8 mouse cellular contexts compared by ENCODE assay signal in the genomic region with DNA sequence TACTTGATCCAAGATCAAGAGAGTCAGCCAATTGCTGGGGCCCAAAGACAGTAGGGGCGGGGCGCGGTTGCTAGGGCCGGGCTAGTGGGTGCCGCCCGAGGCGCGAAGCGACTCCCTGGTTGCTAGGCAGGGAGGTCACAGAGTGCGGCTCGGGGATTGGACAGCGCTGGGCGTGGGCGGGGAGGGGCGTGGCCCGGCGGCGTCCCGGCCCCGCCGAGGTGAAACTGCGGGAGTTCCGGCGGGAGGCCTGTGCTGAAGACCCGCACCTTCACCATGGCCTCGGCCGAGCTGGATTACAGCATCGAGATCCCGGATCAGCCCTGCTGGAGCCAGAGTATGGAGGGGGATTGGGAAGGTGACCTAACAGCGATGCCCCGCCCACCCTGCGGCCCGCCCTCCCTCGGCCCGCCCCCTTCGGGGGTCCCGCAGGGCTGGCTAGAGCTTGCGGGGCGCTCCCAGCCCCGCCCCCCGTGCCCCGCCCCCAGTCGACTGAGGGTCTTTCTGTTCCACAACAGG. TPM values are rescaled to one million over a fixed set of nuclear protein-coding genes. Genes with fewer than 3 reads are reported as not detected.
DNase-seq lines count a peak whose midpoint lies in the region; ATAC-seq and TF ChIP-seq lines count a peak whose summit lies in the region.

A gene (plus strand): TSS at position 151 of the 516 bp plus-strand sequence.
A gene (minus strand): TSS at position 325 of the 516 bp plus-strand sequence.

- no peaks in the 10 kb centered on the region for H3K36me3 ChIP-seq in G1E (replicated peaks)
- no peaks in the 10 kb centered on the region for H3K36me3 ChIP-seq in forebrain, embryonic 14.5 days (ENCODE audit: control insufficient read depth, insufficient read depth, low read length)
- H3K36me3 ChIP-seq in lung, embryonic 14.5 days (ENCODE audit: insufficient read depth), result no peaks in the 10 kb centered on the region

- peak; percentile 97 for DNase-seq in G1E (ENCODE audit: low spot score)
- peak; percentile 58 for DNase-seq in cerebellum, adult 11 months
- peak; percentile 91 for DNase-seq in forebrain, embryonic 14.5 days (ENCODE audit: low spot score)
- DNase-seq in heart, postnatal 14 days, result peak; percentile 91 to 93
- DNase-seq in layer of hippocampus, adult 18-20 months (ENCODE audit: low spot score in 2 of 2), result peak; percentile 67 to 77
- peak; percentile 95 for DNase-seq in lung, embryonic 14.5 days
- DNase-seq in thymus, adult 18-20 months, result peak; percentile 79 to 86

- H3K27me3 ChIP-seq in G1E (ENCODE audit: insufficient read depth, low read length), result peaks cover 26% of the 10 kb centered on the region
- no peaks in the 10 kb centered on the region for H3K27me3 ChIP-seq in forebrain, embryonic 14.5 days (replicated peaks; ENCODE audit: control insufficient read depth, insufficient read depth, low read length)
- H3K27me3 ChIP-seq in lung, embryonic 14.5 days (ENCODE audit: insufficient read depth, low read length), result no peaks in the 10 kb centered on the region

- peak; percentile 99 for ATAC-seq in G1E (ENCODE audit: extremely low read depth, insufficient number of reproducible peaks, low FRiP score, poor library complexity, severe bottlenecking)
- ATAC-seq in forebrain, embryonic 14.5 days, result peak; percentile 98
- ATAC-seq in lung, embryonic 14.5 days (ENCODE audit: insufficient read depth), result peak; percentile 99

- H3K4me1 ChIP-seq in G1E (ENCODE audit: insufficient read depth, low read depth, low read length), result peaks cover 15% of the 10 kb centered on the region
- H3K4me1 ChIP-seq in forebrain, embryonic 14.5 days (ENCODE audit: control insufficient read depth, insufficient read depth, low read length), result peaks cover 5% of the 10 kb centered on the region
- H3K4me1 ChIP-seq in lung, embryonic 14.5 days (ENCODE audit: insufficient read depth), result 0 out of 2 replicates have a peak, but pooled peaks cover 14% of the 10 kb centered on the region
- peaks cover 9% of the 10 kb centered on the region for H3K4me1 ChIP-seq in olfactory bulb, adult 2 months (ENCODE audit: control insufficient read depth, insufficient read depth, low read length)

- TF ChIP-seq POLR2A in olfactory bulb, adult 2 months (IDR thresholded peaks at IDR 0.05; ENCODE audit: insufficient read depth, low read depth, low read length), result no peak

- under 1% methylated on average over 33 of the region's 43 CpGs for WGBS in forebrain, embryonic 14.5 days
- under 1% methylated on average over 42 of the region's 43 CpGs for WGBS in lung, embryonic 14.5 days
- WGBS in olfactory bulb, adult 2 months, result under 1% methylated on average over 40 of the region's 43 CpGs

- no peak for TF ChIP-seq CTCF in G1E (IDR thresholded peaks at IDR 0.05; ENCODE audit: low read depth, low read length)
- no peak for TF ChIP-seq CTCF in lung, embryonic 14.5 days (IDR thresholded peaks at IDR 0.05; ENCODE audit: low read depth)
- TF ChIP-seq CTCF in olfactory bulb, adult 2 months (IDR thresholded peaks at IDR 0.05; ENCODE audit: insufficient read depth, low read depth, low read length), result no peak

- intact Hi-C loops in heart, postnatal 14 days (cut with DNase I), result no loop called here

- H3K9ac ChIP-seq in forebrain, embryonic 14.5 days (ENCODE audit: low read length), result peak within 1 kb of the TSS; percentile 63
- peak within 1 kb of the TSS; percentile 67 for H3K9ac ChIP-seq in lung, embryonic 14.5 days

- peak within 1 kb of the TSS; percentile 63 for H3K4me2 ChIP-seq in forebrain, embryonic 14.5 days (ENCODE audit: low read length)
- peak within 1 kb of the TSS; percentile 71 for H3K4me2 ChIP-seq in lung, embryonic 14.5 days

- H3K27ac ChIP-seq in forebrain, embryonic 14.5 days (ENCODE audit: low read depth, low read length), result peak within 1 kb of the TSS; percentile 40
- H3K27ac ChIP-seq in lung, embryonic 14.5 days (ENCODE audit: low read depth), result peak within 1 kb of the TSS; percentile 42
- H3K27ac ChIP-seq in olfactory bulb, adult 2 months (ENCODE audit: insufficient read depth, low read depth, low read length), result no peak within 1 kb of the TSS

- peak within 1 kb of the TSS; percentile 78 for H3K4me3 ChIP-seq in G1E (ENCODE audit: low read depth, low read length)
- peak within 1 kb of the TSS; percentile 49 for H3K4me3 ChIP-seq in forebrain, embryonic 14.5 days (ENCODE audit: low read depth, low read length)
- peak within 1 kb of the TSS; percentile 69 for H3K4me3 ChIP-seq in lung, embryonic 14.5 days (ENCODE audit: low read depth, low read length)
- peak within 1 kb of the TSS; percentile 70 for H3K4me3 ChIP-seq in olfactory bulb, adult 2 months (ENCODE audit: insufficient read depth, low read depth, low read length)

- no peaks in the 10 kb centered on the region for H3K9me3 ChIP-seq in G1E (replicated peaks)
- no peaks in the 10 kb centered on the region for H3K9me3 ChIP-seq in forebrain, embryonic 14.5 days (replicated peaks; ENCODE audit: control insufficient read depth, low read length)
- no peaks in the 10 kb centered on the region for H3K9me3 ChIP-seq in lung, embryonic 14.5 days (ENCODE audit: low read depth, low read length)

RNA-seq across cellular contexts. Expression of the first gene that starts in this region (rescaled TPM):
- 0.90 TPM in 1 of 2 replicates, not detected in the other for total RNA-seq in G1E (2014; fragmentation: Nextera tagmentation)
- 0.16 TPM in 1 of 2 replicates, not detected in the other for total RNA-seq in G1E (2017)
- 0.07 and 0.08 TPM in 2 replicates for polyA plus RNA-seq in G1E (2012)
- 7.2 and 8.0 TPM in 2 replicates for polyA plus RNA-seq in forebrain, embryonic 14.5 days (2014; fragmentation: Nextera tagmentation; extraction: Ambion mirVana)
- 10 to 100 TPM; 22.6 to 31.5 TPM for total RNA-seq in heart, postnatal 14 days (2021)
- 1 to 10 TPM; 5.1 to 6.0 TPM for total RNA-seq in layer of hippocampus, adult 18-20 months (2021)
- 10.7 and 12.4 TPM in 2 replicates for polyA plus RNA-seq in lung, embryonic 14.5 days (2014; fragmentation: Nextera tagmentation; extraction: Ambion mirVana)
- polyA plus RNA-seq in olfactory bulb, adult 2 months (2012; ENCODE audit: insufficient read depth, insufficient read length, low replicate concordance, missing spikeins), result not detected in 2 replicates

RNA-seq across cellular contexts. Expression of the second gene that starts in this region (rescaled TPM):
- not detected in 2 replicates for total RNA-seq in G1E (2014; fragmentation: Nextera tagmentation)
- total RNA-seq in G1E (2017), result not detected in 2 replicates
- polyA plus RNA-seq in G1E (2012), result not detected in 2 replicates
- 0.62 and 0.81 TPM in 2 replicates for polyA plus RNA-seq in forebrain, embryonic 14.5 days (2014; fragmentation: Nextera tagmentation; extraction: Ambion mirVana)
- under 1 TPM; 0.15 to 0.33 TPM for total RNA-seq in heart, postnatal 14 days (2021)
- under 1 TPM; 0.57 to 0.86 TPM for total RNA-seq in layer of hippocampus, adult 18-20 months (2021)
- 0.18 and 0.43 TPM in 2 replicates for polyA plus RNA-seq in lung, embryonic 14.5 days (2014; fragmentation: Nextera tagmentation; extraction: Ambion mirVana)
- not detected in 2 replicates for polyA plus RNA-seq in olfactory bulb, adult 2 months (2012; ENCODE audit: insufficient read depth, insufficient read length, low replicate concordance, missing spikeins)

Comparison
In these comparisons a context has a peak if more than half of its experiments do, and no peak if none do; other contexts are left out.
1. Peak in DNase-seq, ATAC-seq and H3K4me3 ChIP-seq in G1E; RNA of the genes that start here not detected or under 1 TPM.